Mouse (Mus musculus) yolk sac, embryonic 10.5 days (tissue): ENCODE measurements around the gene Numa1.
"Not testable (repeated sequence)": the region's sequence is repeated elsewhere in the genome, so short reads cannot be mapped to it uniquely, and the experiment has no call there.

ENCODE experiments used
- DNase-seq: peaks from one replicate; pipeline ENCODE4 v3.0.0-alpha.2; 2017; ENCODE audit warnings: low spot score

Gene Numa1

GRCm38 (mm10) chr7:101985081-101985480, 51.2 kb downstream of the Numa1 start:
- DNase-seq: no peak

DNA sequence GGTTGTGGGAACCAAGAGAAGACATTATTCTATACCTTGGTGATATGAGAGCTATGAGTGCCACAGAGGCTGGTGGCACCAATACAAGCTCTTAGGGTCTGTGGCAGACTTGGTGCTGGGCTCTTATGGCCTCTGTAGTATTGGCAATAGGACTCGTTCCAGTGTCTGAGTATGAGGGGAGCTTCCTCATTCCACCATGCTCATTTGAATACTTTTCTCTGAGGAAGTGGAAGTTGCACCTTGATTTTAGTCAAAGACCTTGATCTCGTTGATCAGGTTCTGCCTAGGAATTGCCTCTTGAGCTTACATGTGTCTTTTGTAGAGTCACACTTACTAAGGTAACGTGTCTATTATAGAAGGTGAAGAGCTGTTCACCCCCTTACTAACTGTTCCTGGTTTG, 60.3 kb downstream of the Numa1 start:
- DNase-seq: no peak

DNA sequence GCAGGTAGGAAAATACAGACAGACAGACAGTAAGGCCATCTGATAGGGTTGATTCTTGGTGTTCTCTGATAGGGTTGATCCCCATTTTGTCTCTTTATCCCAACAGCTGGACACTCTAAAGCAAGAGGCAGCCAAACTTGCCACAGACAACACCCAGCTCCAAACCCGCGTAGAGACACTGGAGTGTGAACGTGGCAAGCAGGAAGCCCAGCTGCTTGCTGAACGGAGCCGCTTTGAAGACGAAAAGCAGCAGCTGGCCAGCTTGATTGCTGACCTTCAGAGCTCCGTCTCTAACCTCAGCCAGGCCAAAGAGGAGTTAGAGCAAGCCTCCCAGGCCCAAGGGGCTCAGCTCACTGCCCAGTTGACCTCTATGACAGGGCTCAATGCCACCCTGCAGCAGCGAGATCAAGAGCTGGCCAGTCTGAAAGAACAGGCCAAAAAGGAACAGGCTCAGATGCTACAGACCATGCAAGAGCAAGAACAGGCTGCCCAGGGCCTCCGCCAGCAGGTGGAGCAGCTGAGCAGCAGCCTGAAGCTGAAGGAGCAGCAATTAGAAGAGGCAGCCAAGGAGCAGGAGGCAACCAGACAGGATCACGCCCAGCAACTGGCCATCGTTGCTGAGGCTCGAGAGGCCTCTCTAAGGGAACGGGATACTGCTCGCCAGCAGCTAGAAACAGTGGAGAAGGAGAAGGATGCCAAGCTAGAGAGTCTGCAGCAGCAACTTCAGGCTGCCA, 64.5 kb downstream of the Numa1 start:
- peak; percentile 51 for DNase-seq

DNA sequence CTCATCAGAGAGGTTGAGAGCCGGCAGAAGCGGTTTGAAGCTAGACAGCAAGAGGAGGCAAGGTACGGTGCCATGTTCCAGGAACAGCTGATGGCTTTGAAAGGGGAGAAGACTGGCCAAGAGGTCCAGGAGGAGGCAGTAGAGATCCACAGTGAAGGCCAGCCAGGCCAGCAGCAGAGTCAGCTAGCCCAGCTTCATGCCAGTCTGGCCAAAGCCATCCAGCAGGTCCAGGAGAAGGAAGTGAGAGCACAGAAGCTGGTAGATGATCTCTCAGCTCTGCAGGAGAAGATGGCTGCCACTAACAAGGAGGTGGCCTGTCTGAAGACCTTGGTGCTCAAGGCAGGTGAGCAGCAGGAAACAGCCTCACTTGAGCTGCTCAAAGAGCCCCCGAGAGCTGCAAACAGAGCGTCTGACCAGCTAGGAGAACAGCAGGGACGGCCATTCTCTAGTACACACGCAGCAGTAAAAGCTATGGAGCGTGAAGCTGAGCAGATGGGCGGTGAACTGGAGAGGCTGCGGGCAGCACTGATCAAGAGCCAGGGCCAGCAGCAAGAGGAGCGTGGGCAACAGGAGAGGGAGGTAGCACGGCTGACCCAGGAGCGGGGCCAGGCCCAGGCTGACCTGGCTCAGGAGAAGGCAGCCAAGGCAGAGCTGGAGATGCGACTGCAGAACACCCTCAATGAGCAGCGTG, 65.7 kb downstream of the Numa1 start:
- DNase-seq: no peak

GRCm38 (mm10) chr7:102000296-102000695, 66.4 kb downstream of the Numa1 start:
- no peak for DNase-seq

- DNase-seq: no peak
Measured at GRCm38 (mm10) chr7:102000921-102001630, 67.2 kb downstream of the Numa1 start.

DNA sequence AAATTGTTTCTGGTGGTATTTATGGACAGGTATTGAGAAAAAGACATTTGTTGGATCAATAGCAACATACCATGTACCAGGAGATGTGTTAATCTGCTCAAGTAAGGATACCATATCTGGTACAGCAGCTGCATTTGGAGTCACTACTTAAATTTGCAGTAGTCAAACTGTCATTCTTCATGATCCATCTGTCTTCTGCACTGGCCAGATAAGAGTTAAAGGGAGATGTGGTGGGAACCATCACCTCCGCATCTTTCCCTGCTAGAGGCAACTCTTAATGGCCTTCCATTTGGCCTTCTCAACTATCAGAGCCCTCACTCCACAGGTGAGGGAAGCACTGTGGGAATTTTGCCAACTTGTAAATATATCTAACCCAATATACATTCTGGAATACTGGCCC, 72.6 kb downstream of the Numa1 start:
- DNase-seq: no peak

DNA sequence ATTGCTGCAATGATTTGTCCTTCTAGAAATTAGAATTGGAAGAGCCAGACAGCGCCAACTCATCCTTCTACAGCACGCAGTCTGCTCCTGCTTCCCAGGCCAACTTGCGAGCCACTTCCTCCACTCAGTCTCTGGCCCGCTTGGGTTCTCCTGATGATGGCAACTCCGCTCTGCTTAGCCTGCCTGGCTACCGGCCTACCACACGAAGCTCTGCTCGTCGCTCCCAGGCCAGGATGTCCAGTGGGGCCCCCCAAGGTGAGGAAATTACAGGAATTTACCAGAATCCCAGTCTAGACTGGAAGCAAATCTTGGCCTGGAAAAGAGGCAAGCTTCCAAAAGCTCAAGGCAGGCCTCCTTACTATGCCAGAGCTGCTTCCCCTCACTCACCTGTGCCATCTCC, 77.9 kb downstream of the Numa1 start:
- no peak for DNase-seq

DNA sequence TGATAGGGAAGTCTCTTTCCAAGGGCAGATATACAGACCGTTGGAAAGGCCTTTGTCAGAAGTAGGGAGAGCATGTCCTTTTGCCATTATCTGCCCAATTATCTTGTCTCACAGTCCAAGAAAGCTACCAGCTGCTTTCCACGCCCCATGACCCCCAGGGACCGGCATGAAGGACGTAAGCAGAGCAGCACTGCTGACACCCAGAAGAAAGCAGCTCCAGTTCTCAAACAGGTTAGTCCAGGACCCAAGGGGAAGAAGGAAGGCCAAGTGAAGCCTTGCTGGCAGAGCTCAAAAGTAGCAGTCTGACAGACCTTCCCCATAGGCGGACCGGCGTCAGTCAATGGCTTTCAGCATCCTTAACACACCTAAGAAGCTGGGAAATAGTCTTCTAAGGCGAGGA, 79.5 kb downstream of the Numa1 start:
- DNase-seq: no peak

DNA sequence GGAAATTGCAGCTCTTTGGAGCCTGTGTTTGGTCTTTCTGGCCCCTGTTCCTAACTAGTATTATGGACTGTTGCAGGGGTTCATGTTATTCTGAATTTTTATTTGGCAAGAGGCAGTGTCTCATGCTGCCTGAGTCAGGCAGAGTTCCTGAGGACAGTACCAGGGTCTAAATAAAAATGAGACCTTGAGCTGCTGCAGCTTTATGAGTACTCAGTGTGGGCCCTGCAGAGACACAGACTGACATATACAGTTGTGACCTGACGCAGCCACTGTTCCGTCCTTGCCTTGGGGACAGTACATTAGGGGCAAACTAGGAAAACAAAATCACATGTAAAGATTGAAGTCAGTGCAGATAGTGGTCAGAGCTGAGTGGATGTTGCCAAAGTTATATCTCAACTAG, 81.1 kb downstream of the Numa1 start:
- no peak for DNase-seq

DNA sequence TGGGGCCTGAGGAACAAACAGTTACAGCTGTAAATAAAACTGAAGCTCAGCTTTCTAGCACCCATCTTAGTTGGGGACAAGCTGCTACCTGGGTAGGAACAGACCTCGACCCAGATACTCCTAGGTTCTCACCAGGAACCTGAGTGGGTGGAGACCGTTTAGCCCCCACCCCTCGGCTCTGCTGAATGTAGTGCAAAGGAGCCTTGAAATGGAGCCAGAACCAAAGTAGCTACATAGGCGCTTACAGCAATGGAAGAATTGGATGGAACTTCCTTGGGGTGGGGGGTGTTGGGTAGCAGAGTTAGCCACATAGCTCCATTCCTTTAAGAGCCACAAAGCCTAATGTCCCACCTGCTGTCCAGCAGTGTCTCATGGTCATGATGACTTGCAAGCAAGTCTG, 83.0 kb downstream of the Numa1 start:
- no peak for DNase-seq

DNA sequence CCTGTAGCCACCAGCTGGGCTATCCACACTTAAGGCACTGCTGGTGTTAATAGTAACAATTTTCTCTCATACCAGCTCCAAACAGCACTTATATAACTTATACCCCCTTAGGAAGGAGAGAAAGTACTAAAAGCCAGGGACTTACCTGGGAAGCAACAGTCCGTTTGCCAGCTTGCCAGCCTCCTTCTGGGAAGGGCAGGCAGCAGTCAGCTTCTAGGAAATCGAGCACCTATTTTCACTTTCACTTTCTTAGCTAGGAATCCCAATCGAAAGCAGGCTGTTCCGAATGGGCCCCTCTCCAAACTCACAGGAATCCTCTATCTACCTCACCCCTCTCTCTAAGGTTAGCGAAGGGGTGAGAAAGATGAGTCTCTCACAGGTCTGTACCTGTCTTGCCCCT, 83.5 kb downstream of the Numa1 start:
- DNase-seq: no peak

DNA sequence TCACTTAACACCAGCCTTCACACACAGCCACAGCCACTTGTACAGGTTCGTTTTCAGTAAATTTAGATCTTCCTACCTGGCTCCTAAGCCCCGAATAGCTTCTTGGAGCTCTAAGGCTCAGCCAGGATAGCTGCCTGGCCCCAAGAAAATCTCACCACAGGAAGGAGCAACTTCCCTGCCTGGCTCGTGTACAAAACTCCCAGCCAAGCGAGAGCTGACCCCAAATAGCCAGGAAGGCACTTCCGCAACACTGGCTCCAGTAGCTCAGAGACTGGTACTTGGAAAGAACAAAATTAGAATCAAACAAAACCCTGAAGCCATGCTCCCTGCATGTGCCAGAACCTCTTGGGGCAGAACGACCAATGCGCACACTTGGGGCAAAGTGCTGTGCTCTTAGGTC, 84.1 kb downstream of the Numa1 start:
- no peak for DNase-seq

GRCm38 (mm10) chr7:102018590-102018989, 84.7 kb downstream of the Numa1 start, which contains the start of gene Il18bp:
Il18bp (minus strand) TSS chr7:102018690.
- no peak for DNase-seq

GRCm38 (mm10) chr7:102019362-102019761, 85.5 kb downstream of the Numa1 start:
- no peak for DNase-seq

DNA sequence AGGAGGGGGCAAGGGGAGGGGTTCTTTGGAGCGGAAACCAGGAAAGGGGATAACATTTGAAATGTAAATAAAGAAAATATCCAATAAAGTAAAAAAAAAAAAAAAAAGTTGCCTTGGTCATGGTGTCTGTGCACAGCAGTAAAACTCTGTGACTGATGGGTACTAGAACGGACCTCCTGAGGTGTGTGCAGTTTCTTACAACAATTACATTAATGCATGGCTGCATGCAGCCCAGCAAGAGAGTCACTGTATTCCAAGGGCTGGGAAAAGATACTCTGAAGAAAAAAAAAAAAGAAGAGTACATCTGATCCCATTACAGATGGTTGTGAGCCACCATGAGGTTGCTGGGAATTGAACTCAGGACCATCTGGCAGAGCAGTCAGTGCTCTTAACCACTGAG, 87.0 kb downstream of the Numa1 start:
- not testable (repeated sequence) for DNase-seq

DNA sequence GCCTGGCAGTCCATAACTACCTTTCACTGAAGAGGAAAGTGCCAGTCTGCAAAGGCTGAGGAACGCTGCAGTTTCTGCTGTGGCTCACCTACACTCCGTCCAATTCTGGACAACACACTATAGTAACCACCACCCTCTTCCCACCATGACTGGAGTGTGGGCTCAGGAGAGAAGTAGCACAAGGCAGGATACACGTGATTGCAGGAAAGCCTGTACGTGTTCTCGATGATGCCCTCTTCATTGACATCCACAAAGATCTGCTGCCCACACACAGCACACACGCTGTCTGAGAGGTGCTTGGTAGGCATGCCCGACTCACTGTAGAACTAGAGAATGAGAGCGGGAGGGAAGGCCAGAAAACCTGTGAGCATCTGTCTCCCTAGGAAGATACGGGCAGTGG, 89.9 kb downstream of the Numa1 start:
- no peak for DNase-seq

DNA sequence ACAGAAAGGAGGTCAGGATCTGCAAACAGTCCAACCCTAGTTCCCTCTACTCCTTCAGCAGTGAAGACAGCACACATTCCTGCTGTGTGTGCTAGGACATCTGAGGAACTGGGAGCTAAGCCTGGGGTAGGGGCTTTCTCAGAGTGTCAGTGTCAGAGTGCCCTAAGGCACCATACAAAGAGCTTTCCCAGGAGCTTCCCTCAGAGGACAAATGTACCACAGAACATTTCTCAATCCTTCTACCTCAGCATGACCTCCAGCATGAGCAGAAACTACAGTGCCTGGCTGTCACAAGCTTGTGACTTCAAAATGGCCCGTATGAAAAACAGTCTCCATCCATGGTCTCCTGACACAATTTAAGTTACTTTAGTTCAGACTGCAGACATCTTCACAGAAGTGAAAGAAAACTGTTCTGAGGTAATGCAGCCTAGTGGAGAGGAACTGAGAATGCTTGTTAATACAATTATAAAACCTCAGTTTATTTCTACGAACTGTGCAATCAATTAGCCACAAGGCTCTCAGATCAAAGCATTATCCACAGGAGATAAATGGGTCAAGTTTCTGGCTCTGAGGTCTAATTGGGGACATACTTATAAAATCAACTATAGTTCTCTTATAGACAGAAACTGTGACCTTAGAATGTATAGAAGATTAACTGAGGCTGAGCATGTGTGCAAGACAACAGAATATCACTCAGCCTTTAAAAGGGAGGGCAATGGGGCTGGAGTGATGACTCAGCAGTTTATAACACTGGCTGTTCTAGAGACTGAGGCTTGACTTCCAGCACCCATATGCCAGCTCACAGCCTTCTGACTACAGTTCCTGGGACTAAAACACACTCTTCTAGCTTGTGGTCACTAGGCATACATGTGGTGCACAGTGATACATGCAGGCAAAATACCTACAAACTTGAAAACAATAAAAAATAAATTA, 91.5 kb downstream of the Numa1 start:
- no peak for DNase-seq

DNA sequence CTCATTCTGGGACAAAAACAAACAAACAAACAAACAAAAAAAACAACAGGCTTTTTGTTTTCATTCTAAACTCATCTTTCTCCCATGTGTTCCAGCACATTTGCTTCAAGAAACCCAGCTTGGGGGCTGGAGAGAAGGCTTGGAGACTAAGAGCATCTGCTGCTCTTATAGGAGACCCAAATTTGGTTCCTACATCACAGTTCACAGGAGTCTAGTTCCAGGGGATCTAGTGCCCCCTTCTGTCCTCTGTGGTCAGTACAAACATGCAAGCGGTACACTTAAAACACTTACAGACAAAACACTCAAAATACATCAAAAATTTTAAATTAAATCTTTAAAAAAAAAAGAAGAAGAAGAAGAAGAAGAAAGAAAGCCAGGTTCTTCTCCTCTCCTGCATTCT, 101.0 kb downstream of the Numa1 start:
- DNase-seq: no peak

DNA sequence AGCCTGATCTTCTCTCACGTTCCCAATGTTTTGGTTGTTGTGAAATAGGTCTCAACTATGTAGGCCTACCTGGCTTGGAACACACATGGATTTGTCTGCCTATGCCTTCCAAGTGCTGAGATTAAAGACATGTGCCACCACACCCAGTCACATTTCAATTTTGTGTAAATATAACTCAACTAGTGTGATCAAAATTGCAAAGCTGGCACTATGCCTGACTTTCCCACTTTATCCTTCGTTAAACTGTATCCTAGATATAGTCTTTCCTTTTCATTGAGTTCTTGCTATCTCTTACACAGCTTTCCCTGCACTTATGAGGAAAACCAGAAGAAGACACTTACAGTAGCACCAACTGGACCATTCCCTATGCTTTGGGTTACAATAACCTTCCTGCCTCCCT, 101.6 kb downstream of the Numa1 start:
- no peak for DNase-seq

DNA sequence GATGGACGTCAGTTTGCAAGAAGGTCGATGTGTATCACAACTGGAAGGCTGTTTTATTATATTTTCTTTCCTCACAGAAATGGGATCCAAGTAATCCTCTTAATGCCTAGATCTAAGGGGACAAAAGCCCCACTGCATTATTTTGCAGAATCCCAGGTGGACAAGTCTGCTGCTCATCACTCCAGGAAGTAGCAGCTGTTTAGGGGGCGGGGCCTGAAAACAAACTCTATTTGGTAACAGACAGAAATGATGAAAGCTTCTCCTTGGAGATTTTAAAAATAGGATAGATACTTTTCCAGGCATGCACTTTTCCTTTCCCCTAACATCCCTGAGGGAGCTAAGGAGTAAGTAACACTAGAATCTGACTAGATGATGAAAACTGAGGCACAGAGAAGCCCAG, 103.4 kb downstream of the Numa1 start:
- DNase-seq: no peak

DNA sequence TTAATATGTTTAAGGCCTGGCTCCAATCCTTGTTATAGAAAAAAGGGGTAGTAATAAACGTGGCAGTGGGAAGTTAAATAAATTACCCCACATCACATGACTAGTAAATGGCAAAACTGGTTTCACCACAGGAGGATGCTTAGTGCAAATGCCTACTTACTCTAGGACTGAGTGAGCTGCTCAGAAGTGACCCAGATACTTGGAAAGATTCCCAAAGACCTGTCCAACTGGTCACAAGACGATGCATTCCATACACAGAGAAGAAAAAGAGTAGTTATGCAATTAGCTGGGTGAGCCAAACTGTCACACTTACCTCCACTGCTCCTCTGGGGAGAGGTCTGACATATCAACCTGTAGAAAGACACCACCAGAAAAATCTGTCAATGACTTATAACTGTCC, 108.4 kb downstream of the Numa1 start:
- DNase-seq: no peak
